Mouse (Mus musculus) left cerebral cortex, postnatal 10 days (tissue): ENCODE data around the gene Slc25a11. TPM values are rescaled to one million over a fixed set of nuclear protein-coding genes. Genes with fewer than 3 reads are reported as not detected.

Source experiments
- DNase-seq, 2 experiments: peaks; one replicate each; pipeline ENCODE4 v3.0.0; 2021 to 2022; ENCODE audit warnings: low spot score in 2 of 2, mixed read lengths in 1 of 2; ENCODE audit errors: extremely low spot score in 1 of 2
- intact Hi-C: fragments of 180-260 bp; cut with DNase I; formaldehyde crosslinking; loops from one replicate; pipeline ENCODE4 v1.15.1; 2025
- total RNA-seq, 2 experiments: library from RNA; stranded (reverse); gene quantifications; 2 replicates each; pipeline ENCODE4 v1.2.3; 2021

Gene Slc25a11
- total RNA-seq, 2 experiments from 2014 or later = 112 to 121 TPM

- intact Hi-C loops = no loop called here
- peak in 1 of 2 experiments; percentile 89 for DNase-seq
Measured at GRCm38 (mm10) chr11:70654198-70654922, 7.1 kb upstream of the Slc25a11 start, which contains the start of gene Pfn1. Pfn1 (minus strand) TSS chr11:70654644.

- intact Hi-C loops = no loop called here
- peak in 1 of 2 experiments; percentile 83 for DNase-seq
Measured at GRCm38 (mm10) chr11:70653345-70654197, 6.3 kb upstream of the Slc25a11 start.

GRCm38 (mm10) chr11:70652884-70653344 is 5.6 kb upstream of the Slc25a11 start:
- no peak for DNase-seq
- intact Hi-C loops = no loop called here

GRCm38 (mm10) chr11:70652029-70652883 is 5.0 kb upstream of the Slc25a11 start:
- no peak for DNase-seq
- intact Hi-C loops = no loop called here

GRCm38 (mm10) chr11:70651391-70651790 is 4.1 kb upstream of the Slc25a11 start:
- intact Hi-C loops = no loop called here
- DNase-seq = no peak

- DNase-seq = no peak
- intact Hi-C loops = no loop called here
Measured at GRCm38 (mm10) chr11:70650322-70651175, 3.3 kb upstream of the Slc25a11 start.

GRCm38 (mm10) chr11:70649185-70649734 is 2.0 kb upstream of the Slc25a11 start:
- DNase-seq = no peak
- intact Hi-C loops = no loop called here

GRCm38 (mm10) chr11:70648512-70648911 is 1.2 kb upstream of the Slc25a11 start:
- DNase-seq = no peak
- intact Hi-C loops = no loop called here

GRCm38 (mm10) chr11:70647716-70648420 is 589 bp upstream of the Slc25a11 start:
- peak in 1 of 2 experiments; percentile 66 for DNase-seq
- intact Hi-C loops = no loop called here

GRCm38 (mm10) chr11:70646259-70646555 is 1.1 kb downstream of the Slc25a11 start:
- intact Hi-C loops = no loop called here
- peak in 1 of 2 experiments; percentile 53 for DNase-seq

GRCm38 (mm10) chr11:70645461-70646258 is 1.6 kb downstream of the Slc25a11 start:
- intact Hi-C loops = no loop called here

GRCm38 (mm10) chr11:70644564-70645103 is 2.6 kb downstream of the Slc25a11 start:
- no peak for DNase-seq
- intact Hi-C loops = no loop called here

More at GRCm38 (mm10) chr11:70645461-70646258, 1.6 kb downstream of the Slc25a11 start:
- DNase-seq = no peak

GRCm38 (mm10) chr11:70643051-70643450 is 4.2 kb downstream of the Slc25a11 start:
- intact Hi-C loops = no loop called here
- no peak for DNase-seq

GRCm38 (mm10) chr11:70641241-70641640 is 6.0 kb downstream of the Slc25a11 start:
- intact Hi-C loops = no loop called here
- DNase-seq = no peak

GRCm38 (mm10) chr11:70639976-70640375 is 7.3 kb downstream of the Slc25a11 start:
- intact Hi-C loops = no loop called here
- no peak for DNase-seq

- intact Hi-C loops = no loop called here
- DNase-seq = no peak
Measured at GRCm38 (mm10) chr11:70638714-70639278, 8.5 kb downstream of the Slc25a11 start, which contains the start of gene Gp1ba. Gp1ba (plus strand) TSS chr11:70639122.
